Mouse (Mus musculus) small intestine, adult 2 months (tissue): ENCODE data around the gene Gdf5. TPM values are rescaled to one million over a fixed set of nuclear protein-coding genes. Genes with fewer than 3 reads are reported as not detected.
A peak's percentile ranks its signal among the peaks of the same experiment; 100 is the strongest.

Source experiments
- H3K27ac ChIP-seq: fragments of 200-500 bp; 2 replicates; pipeline ENCODE4 v1.5.1; 2012; ENCODE audit warnings: low read depth, low read length, control low read depth, inconsistent platforms; ENCODE audit not compliant: insufficient read depth
- H3K27me3 ChIP-seq: fragments of 200-500 bp; 2 replicates; pipeline ENCODE4 v1.6.1; 2012; ENCODE audit warnings: mild to moderate bottlenecking, moderate library complexity, low read length, inconsistent platforms; ENCODE audit not compliant: control insufficient read depth, insufficient read depth
- H3K36me3 ChIP-seq: fragments of 200-500 bp; 2 replicates; pipeline ENCODE4 v1.6.1; 2012; ENCODE audit warnings: mild to moderate bottlenecking, low read length, control low read depth, inconsistent platforms; ENCODE audit not compliant: control insufficient read depth, insufficient read depth
- H3K4me1 ChIP-seq: fragments of 200-500 bp; 2 replicates; pipeline ENCODE4 v1.6.1; 2012; ENCODE audit warnings: low read length, inconsistent platforms, mixed read lengths; ENCODE audit not compliant: control insufficient read depth, insufficient read depth, insufficient read length
- H3K4me3 ChIP-seq: fragments of 200-500 bp; 2 replicates; pipeline ENCODE4 v1.5.1; 2012; ENCODE audit warnings: low read depth, mild to moderate bottlenecking, control low read depth, inconsistent platforms, low read length, moderate library complexity
- CTCF ChIP-seq: fragments of 200-500 bp; IDR thresholded peaks from 2 replicates; pipeline ENCODE4 v1.5.1; 2012; ENCODE audit warnings: low read depth, mild to moderate bottlenecking, control low read depth, inconsistent platforms, low read length, moderate library complexity, mixed read lengths; ENCODE audit not compliant: insufficient replicate concordance, insufficient read length; ENCODE audit errors: extremely low read depth
- POLR2A ChIP-seq: fragments of 200-500 bp; IDR thresholded peaks from 2 replicates; pipeline ENCODE4 v1.6.1; 2012; ENCODE audit warnings: low read depth, mild to moderate bottlenecking, control low read depth, inconsistent platforms, low read length, moderate library complexity
- WGBS: fragments of 180-500 bp; shearing (Covaris S2); methylation state at CpG from one replicate; pipeline ENCODE4 v1.1.7; 2018; 5-methylcytosine and 5-hydroxymethylcytosine counted together
- polyA plus RNA-seq: library from polyadenylated mRNA; depleted of rRNA; stranded (reverse); fragments of >200 nt; gene quantifications from 2 replicates; pipeline ENCODE4 v1.2.3, GENCODE M21; 2012

Gdf5 gene
- polyA plus RNA-seq, 1 experiment, result not detected

DNA sequence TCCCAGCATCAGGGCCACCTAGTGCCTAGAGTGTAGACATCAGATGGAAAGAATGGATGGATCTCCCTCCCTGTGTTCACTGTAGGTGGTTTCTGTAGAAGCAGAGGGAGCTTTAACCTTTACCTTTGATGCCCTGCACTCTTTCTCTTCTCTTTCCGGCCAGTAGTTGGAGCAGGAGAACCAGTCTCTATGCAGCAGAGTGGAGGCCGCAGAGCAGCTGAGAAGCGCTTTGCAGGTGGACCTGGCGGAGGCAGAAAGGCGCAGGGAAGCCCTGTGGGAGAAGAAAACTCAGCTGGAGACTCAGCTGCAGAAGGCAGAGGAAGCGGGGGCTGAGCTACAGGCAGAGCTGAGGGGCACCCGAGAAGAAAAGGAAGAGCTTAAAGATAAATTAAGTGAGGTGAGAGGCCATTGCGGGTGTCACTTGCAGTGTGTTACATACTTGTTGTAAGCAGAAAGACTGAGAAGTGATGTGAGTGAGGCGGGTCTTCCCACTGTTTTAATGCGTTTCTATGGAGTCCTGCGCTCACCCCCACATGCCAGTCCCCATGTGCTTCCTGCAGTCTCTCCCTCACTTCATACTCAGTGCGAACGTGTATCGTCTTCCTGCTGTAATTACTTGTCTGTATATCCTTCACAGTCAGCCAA lies 29.0 kb upstream of the Gdf5 start:
- no peak overlapping the region for H3K4me3 ChIP-seq
- WGBS, result 85% methylated on average over 14 of the region's 14 CpGs
- TF ChIP-seq CTCF (no peak), POLR2A (no peak)
- peaks cover 2% of the 10 kb centered on the region; the same call in 1 of the 2 replicates for H3K4me1 ChIP-seq
- no peaks in the 10 kb centered on the region for H3K27me3 ChIP-seq
- no peak overlapping the region for H3K27ac ChIP-seq
- peaks cover 38% of the 10 kb centered on the region for H3K36me3 ChIP-seq

DNA sequence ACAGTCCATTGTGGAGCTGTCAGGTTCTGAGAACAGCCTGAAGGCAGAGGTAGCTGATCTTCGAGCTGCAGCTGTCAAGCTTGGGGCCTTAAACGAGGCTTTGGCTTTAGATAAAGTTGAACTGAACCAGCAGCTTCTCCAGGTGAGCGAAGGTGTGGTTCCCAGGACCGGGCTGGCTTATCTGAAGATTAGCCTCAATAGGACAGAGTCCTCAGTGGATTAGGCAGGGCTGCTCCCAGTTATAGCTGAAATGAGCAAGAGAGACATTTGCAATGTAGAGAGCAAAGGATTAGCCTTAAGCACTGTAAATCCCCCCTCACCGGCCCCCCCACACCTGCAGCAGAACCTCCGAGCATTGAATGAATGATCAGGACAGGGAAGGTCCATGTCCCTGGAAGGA lies 28.2 kb upstream of the Gdf5 start:
- Histone ChIP-seq H3K36me3 (peaks cover 42% of the 10 kb centered on the region), H3K4me1 (peaks cover 2% of the 10 kb centered on the region; the same call in 1 of the 2 replicates), H3K27me3 (no peaks in the 10 kb centered on the region), H3K4me3 (no peak overlapping the region), H3K27ac (no peak overlapping the region)
- 43% methylated on average over 6 of the region's 6 CpGs for WGBS
- TF ChIP-seq POLR2A, result no peak
- no peak for TF ChIP-seq CTCF

DNA sequence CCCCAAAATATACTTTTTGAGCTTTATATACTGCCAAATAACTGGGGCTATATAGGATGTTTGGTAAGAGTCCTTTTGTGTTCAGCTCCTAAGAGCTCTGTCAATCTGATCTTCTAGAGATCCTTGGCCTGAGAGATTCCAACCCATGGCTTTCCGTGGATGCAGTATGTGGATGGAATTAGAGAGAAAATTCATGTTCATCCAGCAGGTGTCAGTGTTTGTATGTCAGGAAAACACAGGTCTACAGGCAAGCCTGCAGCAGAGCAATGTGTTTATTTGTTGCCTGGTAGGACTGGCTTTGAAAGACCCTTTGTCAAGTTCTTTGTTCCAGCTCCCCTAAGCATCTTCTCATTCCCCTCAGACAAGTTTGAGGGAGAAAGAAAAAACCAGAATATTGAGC lies 17.8 kb upstream of the Gdf5 start:
- no peaks in the 10 kb centered on the region for H3K27me3 ChIP-seq
- H3K36me3 ChIP-seq, result peaks cover 22% of the 10 kb centered on the region
- 47% methylated on average over 1 of the region's 1 CpGs for WGBS
- H3K4me3 ChIP-seq, result no peak overlapping the region
- TF ChIP-seq POLR2A (no peak), CTCF (no peak)
- H3K27ac ChIP-seq, result no peak overlapping the region
- H3K4me1 ChIP-seq, result no peaks in the 10 kb centered on the region

DNA sequence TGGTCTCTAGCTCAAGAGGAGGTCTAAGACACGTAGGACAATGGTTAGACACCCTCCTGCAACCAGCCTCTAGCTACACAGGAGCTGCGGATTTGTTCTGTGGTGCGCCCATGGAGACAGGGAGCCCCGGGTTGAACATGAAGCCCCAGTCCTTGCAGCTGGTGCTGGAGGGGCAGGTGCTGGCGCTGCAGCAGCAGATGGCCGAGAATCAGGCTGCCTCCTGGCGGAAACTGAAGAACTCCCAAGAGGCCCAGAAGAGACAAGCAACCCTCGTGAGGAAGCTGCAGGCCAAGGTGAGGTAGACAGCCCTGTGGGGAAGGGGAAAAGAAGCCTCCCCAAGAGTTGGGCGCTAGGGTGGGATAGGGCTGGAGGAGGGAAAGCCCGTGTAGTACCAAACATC lies 16.7 kb upstream of the Gdf5 start:
- 89% methylated on average over 10 of the region's 10 CpGs for WGBS
- TF ChIP-seq CTCF (no peak), POLR2A (no peak)

DNA sequence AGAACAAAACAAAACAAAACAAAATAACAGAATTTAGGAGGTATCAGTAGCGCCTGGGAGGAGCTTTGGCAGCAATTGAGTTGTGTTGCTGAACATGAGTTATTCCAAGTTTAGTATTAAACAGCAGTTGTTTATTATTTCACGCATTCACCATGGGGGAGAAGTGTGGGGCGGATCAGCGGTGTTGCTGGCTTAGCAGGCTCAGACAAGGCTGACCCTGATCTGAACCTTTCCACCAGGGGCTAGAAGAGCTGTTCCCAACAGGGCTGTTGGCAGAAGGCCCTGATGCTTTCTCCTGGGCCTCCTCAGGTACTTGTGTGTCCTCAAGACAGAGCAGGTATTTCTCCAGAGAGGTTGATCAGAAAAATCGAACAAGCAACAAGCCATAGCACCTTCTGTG lies 14.8 kb upstream of the Gdf5 start:
- H3K27ac ChIP-seq, result no peak overlapping the region

More for the DNA sequence above, 16.7 kb upstream of the Gdf5 start:
- Histone ChIP-seq H3K4me3 (no peak overlapping the region), H3K4me1 (no peaks in the 10 kb centered on the region), H3K27me3 (no peaks in the 10 kb centered on the region), H3K27ac (no peak overlapping the region), H3K36me3 (peaks cover 16% of the 10 kb centered on the region)

DNA sequence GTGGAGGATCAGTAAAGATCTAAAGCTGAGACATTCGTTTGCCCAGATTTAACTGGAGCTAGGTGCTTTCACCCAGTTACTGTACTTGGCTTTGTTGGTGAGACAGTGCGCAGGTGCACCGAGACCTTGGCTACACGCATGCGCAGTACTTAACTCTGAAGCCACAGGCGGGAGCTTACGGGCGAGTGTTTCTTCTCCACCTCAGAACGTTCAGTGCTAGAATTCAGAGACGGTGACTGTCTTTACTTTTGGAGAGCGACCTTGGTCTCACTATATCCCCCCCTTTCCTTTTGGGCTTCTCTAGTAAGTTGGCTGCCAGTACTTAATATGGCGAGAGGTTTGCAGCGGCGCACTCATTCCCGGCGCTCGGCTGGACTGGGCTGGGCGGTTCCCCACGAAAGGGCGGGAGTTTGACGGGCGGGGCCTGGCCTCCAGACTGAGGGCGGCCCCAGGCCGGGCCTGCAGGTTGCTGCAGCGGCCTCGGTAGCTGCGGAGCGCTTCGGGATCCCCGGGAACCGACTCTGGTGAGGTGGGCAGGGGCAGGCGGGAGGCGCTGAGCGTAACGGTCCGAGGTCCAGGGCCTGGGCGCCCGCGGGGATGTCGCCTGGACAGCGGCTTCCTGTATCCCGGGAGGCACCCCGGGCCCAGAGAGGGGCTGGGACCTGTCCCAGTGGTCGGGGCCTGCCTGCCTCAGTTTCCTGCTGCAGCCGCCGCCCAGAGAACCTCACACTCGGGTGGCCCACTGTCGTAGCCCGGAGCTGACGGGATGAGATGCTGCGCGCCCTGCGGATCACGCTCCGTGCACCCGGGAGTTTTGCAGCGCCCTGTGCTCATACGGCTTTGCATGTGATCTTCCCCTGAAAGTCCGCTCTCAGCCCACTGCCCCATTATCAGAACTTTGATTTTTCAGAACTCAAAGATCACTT lies 11.2 kb upstream of the Gdf5 start, which contains the start of gene Cep250:
TSS of gene Cep250 (plus strand) at position 325 of the 926 bp plus-strand sequence.
- no peaks in the 10 kb centered on the region for H3K27me3 ChIP-seq
- H3K27ac ChIP-seq, result peak within 1 kb of the TSS; percentile 78
- WGBS, result under 1% methylated on average over 59 of the region's 59 CpGs
- TF ChIP-seq CTCF (no peak), POLR2A (peak; percentile 76; the same call in 1 of the 2 replicates)
- H3K36me3 ChIP-seq, result no peaks in the 10 kb centered on the region
- peak within 1 kb of the TSS; percentile 93 for H3K4me3 ChIP-seq
- no peaks in the 10 kb centered on the region for H3K4me1 ChIP-seq

More for the DNA sequence above, 14.8 kb upstream of the Gdf5 start:
- Histone ChIP-seq H3K27me3 (no peaks in the 10 kb centered on the region), H3K4me1 (no peaks in the 10 kb centered on the region), H3K36me3 (peaks cover 9% of the 10 kb centered on the region), H3K4me3 (no peak overlapping the region)
- TF ChIP-seq CTCF (no peak), POLR2A (no peak)
- 82% methylated on average over 5 of the region's 5 CpGs for WGBS

DNA sequence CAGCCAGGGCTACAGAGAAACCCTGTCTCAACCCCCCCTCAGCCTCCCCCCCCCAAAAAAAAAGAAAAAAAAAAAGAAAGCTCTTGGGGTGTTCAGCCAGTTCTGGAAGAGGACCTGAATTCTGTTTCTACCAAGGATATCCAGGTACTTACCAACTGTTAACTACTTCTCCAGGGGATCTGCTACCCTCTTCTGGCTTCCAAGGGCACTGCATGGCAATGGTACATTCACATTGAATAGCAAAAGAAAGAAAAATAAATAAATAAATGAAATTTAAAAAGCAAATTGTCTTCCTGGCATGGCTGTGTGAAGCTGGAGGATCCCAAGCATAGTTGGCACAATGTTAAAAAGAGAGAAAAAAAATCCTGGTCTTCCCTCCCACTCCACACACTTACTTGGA lies 6.8 kb upstream of the Gdf5 start:
- TF ChIP-seq CTCF, result no peak
- TF ChIP-seq POLR2A, result no peak
- no peak overlapping the region for H3K4me3 ChIP-seq
- H3K4me1 ChIP-seq, result no peaks in the 10 kb centered on the region
- H3K27ac ChIP-seq, result no peak overlapping the region
- no peaks in the 10 kb centered on the region for H3K36me3 ChIP-seq
- H3K27me3 ChIP-seq, result no peaks in the 10 kb centered on the region
